Mouse (Mus musculus) heart, embryonic 15.5 days (tissue): Measurements from ENCODE around the gene Scnn1g. TPM values are rescaled to one million over a fixed set of nuclear protein-coding genes. Genes with fewer than 3 reads are reported as not detected.

ENCODE experiments used
- ATAC-seq: fragments of 200-750 bp; cut with Nextera tagmentation; replicated peaks from 2 replicates; pipeline ENCODE4 v1.8.0; 2017; ENCODE audit warnings: low read depth, moderate TSS enrichment; ENCODE audit not compliant: insufficient number of reproducible peaks, insufficient read depth, low FRiP score
- H3K27ac ChIP-seq: fragments of 300-500 bp; sonication (generic); 2 replicates; pipeline ENCODE4 v1.5.1; 2015; ENCODE audit warnings: mild to moderate bottlenecking, inconsistent platforms
- H3K27me3 ChIP-seq: fragments of 300-500 bp; sonication (generic); 2 replicates; pipeline ENCODE4 v1.6.1; 2015; ENCODE audit warnings: inconsistent platforms
- H3K36me3 ChIP-seq: fragments of 300-500 bp; sonication (generic); 2 replicates; pipeline ENCODE4 v1.6.1; 2015; ENCODE audit warnings: mild to moderate bottlenecking, inconsistent platforms
- H3K4me1 ChIP-seq: fragments of 300-500 bp; sonication (generic); replicated peaks from 2 replicates; pipeline ENCODE4 v1.6.1; 2015; ENCODE audit warnings: inconsistent platforms
- H3K4me2 ChIP-seq: fragments of 300-500 bp; sonication (generic); 2 replicates; pipeline ENCODE4 v1.6.1; 2015; ENCODE audit warnings: inconsistent platforms, mild to moderate bottlenecking, moderate library complexity
- H3K4me3 ChIP-seq: fragments of 300-500 bp; sonication (generic); 2 replicates; pipeline ENCODE4 v1.5.1; 2015; ENCODE audit warnings: mild to moderate bottlenecking, inconsistent platforms
- H3K9ac ChIP-seq: fragments of 300-500 bp; sonication (generic); 2 replicates; pipeline ENCODE4 v1.6.1; 2015; ENCODE audit warnings: mild to moderate bottlenecking, inconsistent platforms
- H3K9me3 ChIP-seq: fragments of 300-500 bp; sonication (generic); replicated peaks from 2 replicates; pipeline ENCODE4 v1.6.1; 2016; ENCODE audit warnings: inconsistent platforms
- WGBS: fragments of 180-500 bp; shearing (Covaris S2); methylation state at CpG from one replicate; pipeline ENCODE4 v1.1.7; 2015; ENCODE audit warnings: mixed read lengths; 5-methylcytosine and 5-hydroxymethylcytosine counted together
- polyA plus RNA-seq: library from polyadenylated mRNA; unstranded; fragments of >200 nt; fragmentation: Nextera tagmentation; extraction: Ambion mirVana; gene quantifications from 2 replicates; pipeline ENCODE4 v1.2.1, GENCODE M21; 2015

The Scnn1g gene
- polyA plus RNA-seq, 1 experiment from 2014 or later, result 0.25 TPM

GRCm38 (mm10) chr7:121778980-121779379 lies 44.7 kb downstream of the Scnn1g start:
- no peak overlapping the region for H3K27ac ChIP-seq
- H3K27me3 ChIP-seq, result no peaks in the 10 kb centered on the region
- H3K4me3 ChIP-seq, result no peak overlapping the region
- no peak for ATAC-seq
- no peaks in the 10 kb centered on the region for H3K4me1 ChIP-seq
- H3K9ac ChIP-seq, result no peak overlapping the region
- no peaks in the 10 kb centered on the region for H3K36me3 ChIP-seq
- H3K9me3 ChIP-seq, result no peaks in the 10 kb centered on the region
- WGBS, result 69% methylated on average over 3 of the region's 3 CpGs
- H3K4me2 ChIP-seq, result no peak overlapping the region

DNA sequence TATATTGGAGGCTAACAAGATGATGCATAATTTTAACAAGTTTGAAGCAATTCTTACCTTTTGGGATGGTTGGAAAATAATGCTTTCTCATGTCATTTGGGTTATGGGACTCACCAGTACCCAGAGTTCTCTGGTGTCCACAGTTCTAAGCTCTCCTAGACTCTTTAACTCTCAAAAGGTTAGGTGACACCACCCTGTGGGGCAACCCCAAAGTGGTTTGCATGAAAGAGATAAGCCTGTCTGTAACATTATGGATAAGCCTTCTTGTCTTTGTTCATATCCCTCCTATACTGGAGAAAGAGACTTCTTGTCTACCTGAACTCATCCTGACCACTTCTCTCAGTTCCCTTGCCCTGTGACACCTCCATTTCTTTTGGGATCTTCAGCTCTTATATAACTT lies 45.1 kb downstream of the Scnn1g start:
- H3K36me3 ChIP-seq, result no peaks in the 10 kb centered on the region
- no peak overlapping the region for H3K4me3 ChIP-seq
- H3K9ac ChIP-seq, result no peak overlapping the region
- no peaks in the 10 kb centered on the region for H3K4me1 ChIP-seq
- H3K27ac ChIP-seq, result no peak overlapping the region
- no peak for ATAC-seq
- H3K4me2 ChIP-seq, result no peak overlapping the region
- no peaks in the 10 kb centered on the region for H3K27me3 ChIP-seq
- H3K9me3 ChIP-seq, result no peaks in the 10 kb centered on the region

DNA sequence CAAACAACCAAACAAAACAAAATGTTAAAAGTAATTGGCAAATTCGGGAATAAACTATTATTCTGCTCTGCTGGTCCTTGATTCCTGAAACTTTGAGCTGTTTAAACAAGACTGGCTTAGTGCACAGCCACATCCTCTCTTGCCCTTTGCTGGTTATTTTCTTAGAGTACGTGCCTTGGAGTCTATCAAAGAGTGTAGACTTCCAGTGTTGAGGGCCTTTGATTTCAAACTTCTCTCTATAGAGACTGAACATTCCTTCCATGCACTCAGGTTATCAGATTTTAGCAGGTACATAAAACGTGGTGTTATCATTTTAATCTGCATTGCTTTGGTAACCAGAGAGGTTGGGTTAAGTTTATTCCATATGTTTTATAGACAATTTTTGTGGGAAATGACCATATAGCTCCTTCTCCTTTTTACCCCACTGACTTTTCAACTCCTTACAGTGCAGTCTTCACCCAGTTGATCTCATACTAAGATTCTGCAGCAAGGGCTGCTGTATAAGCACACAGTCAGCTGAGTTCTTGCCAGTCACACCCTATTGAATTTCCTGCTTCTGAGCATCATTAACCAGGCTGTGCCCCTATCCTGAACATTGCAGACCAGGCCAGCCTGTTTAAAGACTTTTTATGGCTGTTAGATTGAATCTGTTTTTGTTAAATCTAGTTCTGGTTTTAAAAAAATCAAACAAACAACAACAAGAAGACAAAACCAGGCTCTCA lies 48.1 kb downstream of the Scnn1g start:
- Histone ChIP-seq H3K4me3 (no peak overlapping the region), H3K36me3 (no peaks in the 10 kb centered on the region), H3K9ac (no peak overlapping the region), H3K9me3 (no peaks in the 10 kb centered on the region), H3K4me2 (no peak overlapping the region), H3K4me1 (no peaks in the 10 kb centered on the region), H3K27ac (no peak overlapping the region), H3K27me3 (no peaks in the 10 kb centered on the region)
- WGBS, result 49% methylated on average over 3 of the region's 3 CpGs
- no peak for ATAC-seq

GRCm38 (mm10) chr7:121785651-121786228 lies 51.5 kb downstream of the Scnn1g start:
- Histone ChIP-seq H3K27ac (no peak overlapping the region), H3K4me1 (no peaks in the 10 kb centered on the region), H3K4me3 (no peak overlapping the region), H3K4me2 (no peak overlapping the region), H3K9me3 (no peaks in the 10 kb centered on the region), H3K9ac (no peak overlapping the region), H3K36me3 (no peaks in the 10 kb centered on the region), H3K27me3 (no peaks in the 10 kb centered on the region)
- ATAC-seq, result no peak
- WGBS, result 76% methylated on average over 8 of the region's 8 CpGs

GRCm38 (mm10) chr7:121797781-121798180 lies 63.5 kb downstream of the Scnn1g start:
- Histone ChIP-seq H3K4me1 (no peaks in the 10 kb centered on the region), H3K36me3 (no peaks in the 10 kb centered on the region), H3K27ac (no peak overlapping the region), H3K4me3 (no peak overlapping the region), H3K27me3 (no peaks in the 10 kb centered on the region), H3K9me3 (no peaks in the 10 kb centered on the region), H3K4me2 (no peak overlapping the region), H3K9ac (no peak overlapping the region)
- ATAC-seq, result no peak
- WGBS, result 58% methylated on average over 9 of the region's 9 CpGs

DNA sequence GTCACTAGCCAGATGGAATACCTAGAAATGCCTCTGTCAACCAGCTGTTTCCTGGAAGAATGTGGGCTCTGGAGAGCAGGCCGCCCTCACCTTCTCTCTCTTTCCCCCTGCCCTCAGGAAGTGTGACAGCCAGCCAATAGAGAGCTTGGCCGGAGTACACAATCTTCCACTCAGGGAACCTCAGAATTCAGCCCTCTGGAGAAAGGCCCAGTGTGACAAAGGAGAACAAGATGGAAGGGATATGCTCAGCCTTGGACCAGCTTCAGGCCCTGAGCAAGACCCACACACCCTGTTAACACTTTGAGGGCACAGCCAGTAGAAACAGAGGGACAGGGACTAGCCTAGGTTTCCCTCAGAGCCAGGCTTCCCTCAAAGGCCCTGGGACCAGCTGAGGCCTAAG lies 68.2 kb downstream of the Scnn1g start:
- no peak overlapping the region for H3K4me3 ChIP-seq
- H3K36me3 ChIP-seq, result no peaks in the 10 kb centered on the region
- H3K27me3 ChIP-seq, result no peaks in the 10 kb centered on the region
- no peaks in the 10 kb centered on the region for H3K9me3 ChIP-seq
- H3K4me2 ChIP-seq, result no peak overlapping the region
- WGBS, result 60% methylated on average over 2 of the region's 2 CpGs
- H3K9ac ChIP-seq, result no peak overlapping the region
- H3K27ac ChIP-seq, result no peak overlapping the region
- no peaks in the 10 kb centered on the region for H3K4me1 ChIP-seq
- ATAC-seq, result no peak

DNA sequence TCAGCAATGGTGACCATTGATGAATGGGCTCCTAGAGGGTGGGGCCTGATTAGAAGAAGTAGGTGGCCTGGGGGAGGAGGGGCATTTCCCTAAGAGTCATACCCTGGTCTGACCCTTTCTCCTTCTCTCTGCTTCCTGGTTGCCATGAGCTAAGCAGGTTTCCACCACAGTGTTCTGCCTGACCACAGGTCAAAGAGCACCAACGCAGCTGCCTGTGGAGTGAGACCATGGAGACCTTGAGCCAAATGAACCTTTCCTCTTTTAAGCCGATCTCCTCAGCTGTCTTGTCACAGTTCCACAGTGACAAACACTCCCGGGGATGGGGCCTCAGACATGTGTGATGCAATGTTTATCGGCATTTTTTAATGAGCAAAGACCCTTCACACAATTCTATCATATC lies 68.7 kb downstream of the Scnn1g start:
- H3K4me1 ChIP-seq, result no peaks in the 10 kb centered on the region
- 84% methylated on average over 4 of the region's 4 CpGs for WGBS
- H3K9me3 ChIP-seq, result no peaks in the 10 kb centered on the region
- H3K4me2 ChIP-seq, result no peak overlapping the region
- H3K27ac ChIP-seq, result no peak overlapping the region
- no peaks in the 10 kb centered on the region for H3K27me3 ChIP-seq
- no peak overlapping the region for H3K4me3 ChIP-seq
- no peak for ATAC-seq
- H3K9ac ChIP-seq, result no peak overlapping the region
- no peaks in the 10 kb centered on the region for H3K36me3 ChIP-seq

- WGBS, result 80% methylated on average over 3 of the region's 3 CpGs
- no peak for ATAC-seq
- Histone ChIP-seq H3K4me1 (no peaks in the 10 kb centered on the region), H3K27me3 (no peaks in the 10 kb centered on the region), H3K27ac (no peak overlapping the region), H3K9me3 (no peaks in the 10 kb centered on the region), H3K9ac (no peak overlapping the region), H3K36me3 (no peaks in the 10 kb centered on the region), H3K4me2 (no peak overlapping the region), H3K4me3 (no peak overlapping the region)
Observed at GRCm38 (mm10) chr7:121805811-121806496, 71.7 kb downstream of the Scnn1g start.

- no peaks in the 10 kb centered on the region for H3K4me1 ChIP-seq
- no peak for ATAC-seq
- 57% methylated on average over 15 of the region's 15 CpGs for WGBS
- no peak overlapping the region for H3K27ac ChIP-seq
- H3K4me2 ChIP-seq, result no peak overlapping the region
- H3K27me3 ChIP-seq, result no peaks in the 10 kb centered on the region
- H3K9me3 ChIP-seq, result no peaks in the 10 kb centered on the region
- H3K9ac ChIP-seq, result no peak overlapping the region
- H3K4me3 ChIP-seq, result no peak overlapping the region
- H3K36me3 ChIP-seq, result no peaks in the 10 kb centered on the region
Observed at GRCm38 (mm10) chr7:121807726-121808580, 73.7 kb downstream of the Scnn1g start.
